Mouse (Mus musculus) urinary bladder, postnatal 14 days (tissue): ENCODE measurements around the gene Erp44.

Experiments
- DNase-seq: peaks from one replicate; pipeline ENCODE4 v3.0.0; 2021; ENCODE audit warnings: low spot score

The Erp44 gene

GRCm38 (mm10) chr4:48279498-48280134 is at the start of gene Erp44, which contains the start of gene Invs:
Gene Erp44 (minus strand): TSS chr4:48279558.
Gene Invs (plus strand): TSS chr4:48279760.
- peak; percentile 94 for DNase-seq

GRCm38 (mm10) chr4:48328042-48328441 is 48.7 kb upstream of the Erp44 start:
- no peak for DNase-seq

GRCm38 (mm10) chr4:48327192-48327591 is 47.8 kb upstream of the Erp44 start:
- no peak for DNase-seq

- DNase-seq, result no peak
These were observed 42.7 kb upstream of the Erp44 start for GRCm38 (mm10) chr4:48322095-48322494.

GRCm38 (mm10) chr4:48321276-48321675 is 41.9 kb upstream of the Erp44 start:
- DNase-seq, result no peak

GRCm38 (mm10) chr4:48316036-48316435 is 36.7 kb upstream of the Erp44 start:
- no peak for DNase-seq

GRCm38 (mm10) chr4:48314814-48315213 is 35.5 kb upstream of the Erp44 start:
- DNase-seq, result no peak

- no peak for DNase-seq
These were observed 7.9 kb upstream of the Erp44 start for GRCm38 (mm10) chr4:48287086-48287757.

- no peak for DNase-seq
These were observed 1.8 kb upstream of the Erp44 start for GRCm38 (mm10) chr4:48281121-48281520.

- DNase-seq, result peak; percentile 9
These were observed 431 bp downstream of the Erp44 start for GRCm38 (mm10) chr4:48278757-48279497.

- DNase-seq, result no peak
These were observed 2.3 kb downstream of the Erp44 start for GRCm38 (mm10) chr4:48277011-48277410.

- DNase-seq, result no peak
These were observed 3.6 kb downstream of the Erp44 start for GRCm38 (mm10) chr4:48275736-48276135.

GRCm38 (mm10) chr4:48273119-48273829 is 6.1 kb downstream of the Erp44 start:
- no peak for DNase-seq

- DNase-seq, result no peak
These were observed 7.5 kb downstream of the Erp44 start for GRCm38 (mm10) chr4:48271838-48272237.

- no peak for DNase-seq
These were observed 8.8 kb downstream of the Erp44 start for GRCm38 (mm10) chr4:48270532-48270931.

- no peak for DNase-seq
These were observed 11.2 kb downstream of the Erp44 start for GRCm38 (mm10) chr4:48268127-48268526.

- no peak for DNase-seq
These were observed 11.7 kb downstream of the Erp44 start for GRCm38 (mm10) chr4:48267683-48268082.

- no peak for DNase-seq
These were observed 21.3 kb downstream of the Erp44 start for GRCm38 (mm10) chr4:48258045-48258444.

- DNase-seq, result no peak
These were observed 26.1 kb downstream of the Erp44 start for GRCm38 (mm10) chr4:48253266-48253665.

GRCm38 (mm10) chr4:48244280-48244679 is 35.1 kb downstream of the Erp44 start:
- no peak for DNase-seq

- no peak for DNase-seq
These were observed 35.6 kb downstream of the Erp44 start for GRCm38 (mm10) chr4:48243737-48244136.

- DNase-seq, result peak; percentile 25
These were observed 36.9 kb downstream of the Erp44 start for GRCm38 (mm10) chr4:48242482-48242881.
